Mouse (Mus musculus) urinary bladder, adult 18-20 months (tissue): Measurements from ENCODE around the gene Trpm5.

Source experiments
- DNase-seq, 2 experiments: peaks; one replicate each; pipeline ENCODE4 v3.0.0; 2022; ENCODE audit warnings: low spot score in 2 of 2, mixed read lengths in 2 of 2

The Trpm5 gene

GRCm38 (mm10) chr7:143059202-143059870, 35.1 kb downstream of the Trpm5 start:
- DNase-seq: no peak

GRCm38 (mm10) chr7:143058221-143058697, 36.2 kb downstream of the Trpm5 start:
- DNase-seq: no peak

- DNase-seq: no peak
Measured at GRCm38 (mm10) chr7:143057667-143058220, 36.7 kb downstream of the Trpm5 start.

GRCm38 (mm10) chr7:143057023-143057422, 37.4 kb downstream of the Trpm5 start:
- no peak for DNase-seq

- no peak for DNase-seq
Measured at GRCm38 (mm10) chr7:143055499-143056186, 38.8 kb downstream of the Trpm5 start.

- DNase-seq: no peak
Measured at GRCm38 (mm10) chr7:143055001-143055400, 39.4 kb downstream of the Trpm5 start.

GRCm38 (mm10) chr7:143054612-143054965, 39.9 kb downstream of the Trpm5 start:
- DNase-seq: no peak

- no peak for DNase-seq
Measured at GRCm38 (mm10) chr7:143053961-143054611, 40.4 kb downstream of the Trpm5 start.

- DNase-seq: peak; percentile 41 to 57
Measured at GRCm38 (mm10) chr7:143053008-143053899, 41.2 kb downstream of the Trpm5 start.

- DNase-seq: peak; percentile 78 to 91
Measured at GRCm38 (mm10) chr7:143052626-143053007, 41.8 kb downstream of the Trpm5 start, which contains the start of gene Cd81. Gene Cd81 (plus strand): TSS chr7:143052739.

GRCm38 (mm10) chr7:143051316-143051715, 43.1 kb downstream of the Trpm5 start:
- DNase-seq: no peak

- no peak for DNase-seq
Measured at GRCm38 (mm10) chr7:143049841-143050816, 44.3 kb downstream of the Trpm5 start.

GRCm38 (mm10) chr7:143049331-143049730, 45.1 kb downstream of the Trpm5 start:
- DNase-seq: no peak

GRCm38 (mm10) chr7:143046358-143046757, 48.1 kb downstream of the Trpm5 start:
- no peak for DNase-seq

GRCm38 (mm10) chr7:143044826-143045206, 49.6 kb downstream of the Trpm5 start:
- no peak for DNase-seq

- no peak for DNase-seq
Measured at GRCm38 (mm10) chr7:143044049-143044825, 50.2 kb downstream of the Trpm5 start.

- no peak for DNase-seq
Measured at GRCm38 (mm10) chr7:143042897-143043300, 51.5 kb downstream of the Trpm5 start.

GRCm38 (mm10) chr7:143042089-143042488, 52.4 kb downstream of the Trpm5 start:
- no peak for DNase-seq

- no peak for DNase-seq
Measured at GRCm38 (mm10) chr7:143041138-143041822, 53.2 kb downstream of the Trpm5 start.
